Mouse (Mus musculus) right cerebral cortex, postnatal 14 days (tissue): ENCODE results near the gene Rag2.
A peak's percentile ranks its signal among the peaks of the same experiment; 100 is the strongest.

Source experiments
- DNase-seq: peaks from one replicate; pipeline ENCODE4 v3.0.0; 2022

The Rag2 gene

GRCm38 (mm10) chr2:101628297-101629236 lies 4.0 kb downstream of the Rag2 start:
- peak; percentile 42 for DNase-seq

GRCm38 (mm10) chr2:101638979-101639839 lies 14.7 kb downstream of the Rag2 start:
- no peak for DNase-seq

GRCm38 (mm10) chr2:101639840-101640350 lies 15.4 kb downstream of the Rag2 start:
- no peak for DNase-seq

- no peak for DNase-seq
Observed at GRCm38 (mm10) chr2:101645841-101646240, 21.3 kb downstream of the Rag2 start.

- no peak for DNase-seq
Observed at GRCm38 (mm10) chr2:101648361-101648760, 23.8 kb downstream of the Rag2 start.

- no peak for DNase-seq
Observed at GRCm38 (mm10) chr2:101649114-101649671, 24.7 kb downstream of the Rag2 start, which contains the start of the genes Rag1 and B230118H07Rik. Rag1 (minus strand) TSS chr2:101649501. B230118H07Rik (minus strand) TSS chr2:101649532.

GRCm38 (mm10) chr2:101650446-101650845 lies 25.9 kb downstream of the Rag2 start:
- no peak for DNase-seq

- DNase-seq, result no peak
Observed at GRCm38 (mm10) chr2:101652204-101652920, 27.8 kb downstream of the Rag2 start.

- peak; percentile 89 for DNase-seq
Observed at GRCm38 (mm10) chr2:101652921-101653597, 28.5 kb downstream of the Rag2 start.

GRCm38 (mm10) chr2:101660536-101660935 lies 36.0 kb downstream of the Rag2 start:
- DNase-seq, result no peak

- peak; percentile 68 for DNase-seq
Observed at GRCm38 (mm10) chr2:101665058-101665702, 40.7 kb downstream of the Rag2 start.

GRCm38 (mm10) chr2:101665703-101666092 lies 41.2 kb downstream of the Rag2 start:
- DNase-seq, result no peak

GRCm38 (mm10) chr2:101668751-101669150 lies 44.2 kb downstream of the Rag2 start:
- no peak for DNase-seq

GRCm38 (mm10) chr2:101673547-101673946 lies 49.0 kb downstream of the Rag2 start:
- DNase-seq, result no peak

GRCm38 (mm10) chr2:101678236-101679021 lies 53.9 kb downstream of the Rag2 start, which contains the start of gene Traf6:
Traf6 (plus strand) TSS chr2:101678429.
- peak; percentile 88 for DNase-seq

- no peak for DNase-seq
Observed at GRCm38 (mm10) chr2:101679164-101679784, 54.8 kb downstream of the Rag2 start.
